Mouse (Mus musculus): ENCODE measurements around the gene Chst15. TPM values are rescaled to one million over a fixed set of nuclear protein-coding genes. Genes with fewer than 3 reads are reported as not detected.

The Chst15 gene
- polyA plus RNA-seq, 1 experiment, result 0.11 TPM

- TF ChIP-seq GATA1 (IDR thresholded peaks at IDR 0.05; ENCODE audit: low read length), result no peak
Measured at GRCm38 (mm10) chr7:132315149-132316091, 1.6 kb downstream of the Chst15 start.

GRCm38 (mm10) chr7:132312396-132312795 is 4.6 kb downstream of the Chst15 start:
- TF ChIP-seq GATA1 (IDR thresholded peaks at IDR 0.05; ENCODE audit: low read length), result no peak

GRCm38 (mm10) chr7:132308537-132309191 is 8.4 kb downstream of the Chst15 start:
- no peak for TF ChIP-seq GATA1 (IDR thresholded peaks at IDR 0.05; ENCODE audit: low read length)

- TF ChIP-seq GATA1 (IDR thresholded peaks at IDR 0.05; ENCODE audit: low read length), result no peak
Measured at GRCm38 (mm10) chr7:132307722-132308271, 9.2 kb downstream of the Chst15 start.

GRCm38 (mm10) chr7:132306671-132307412 is 10.2 kb downstream of the Chst15 start:
- TF ChIP-seq GATA1 (IDR thresholded peaks at IDR 0.05; ENCODE audit: low read length), result no peak

GRCm38 (mm10) chr7:132305492-132306375 is 11.3 kb downstream of the Chst15 start:
- TF ChIP-seq GATA1 (IDR thresholded peaks at IDR 0.05; ENCODE audit: low read length), result no peak

- no peak for TF ChIP-seq GATA1 (IDR thresholded peaks at IDR 0.05; ENCODE audit: low read length)
Measured at GRCm38 (mm10) chr7:132304424-132305085, 12.5 kb downstream of the Chst15 start.

GRCm38 (mm10) chr7:132303988-132304387 is 13.0 kb downstream of the Chst15 start:
- no peak for TF ChIP-seq GATA1 (IDR thresholded peaks at IDR 0.05; ENCODE audit: low read length)

GRCm38 (mm10) chr7:132302508-132303241 is 14.4 kb downstream of the Chst15 start:
- TF ChIP-seq GATA1 (IDR thresholded peaks at IDR 0.05; ENCODE audit: low read length), result no peak

- no peak for TF ChIP-seq GATA1 (IDR thresholded peaks at IDR 0.05; ENCODE audit: low read length)
Measured at GRCm38 (mm10) chr7:132299661-132300210, 17.3 kb downstream of the Chst15 start.

- no peak for TF ChIP-seq GATA1 (IDR thresholded peaks at IDR 0.05; ENCODE audit: low read length)
Measured at GRCm38 (mm10) chr7:132298412-132298990, 18.5 kb downstream of the Chst15 start.

GRCm38 (mm10) chr7:132296661-132297443 is 20.2 kb downstream of the Chst15 start:
- no peak for TF ChIP-seq GATA1 (IDR thresholded peaks at IDR 0.05; ENCODE audit: low read length)

Data from G1E-ER4 (cell line).